Mouse (Mus musculus): Measurements from ENCODE around the gene Shisa8.
"Not testable (repeated sequence)": the region's sequence is repeated elsewhere in the genome, so short reads cannot be mapped to it uniquely, and the experiment has no call there.

Shisa8 gene

DNA sequence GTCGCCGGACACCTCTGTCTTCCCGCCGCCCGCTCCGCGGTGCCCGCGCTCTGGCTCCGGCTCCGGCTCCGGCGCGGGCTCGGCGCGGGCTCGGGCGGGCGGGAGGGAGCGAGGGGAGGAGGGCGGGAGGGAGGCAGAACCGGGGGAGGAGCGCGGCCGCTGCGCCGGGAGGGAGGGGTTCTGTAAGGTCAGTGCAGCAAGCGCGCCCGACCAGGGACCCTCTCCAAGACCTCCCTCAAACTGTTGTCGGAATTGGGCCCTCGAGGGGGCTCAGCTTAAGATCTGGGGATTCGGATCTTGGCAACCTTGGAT lies at the start of gene Shisa8:
Gene Shisa8 (minus strand): TSS at position 64 of the 312 bp plus-strand sequence.
- no peak for DNase-seq

DNA sequence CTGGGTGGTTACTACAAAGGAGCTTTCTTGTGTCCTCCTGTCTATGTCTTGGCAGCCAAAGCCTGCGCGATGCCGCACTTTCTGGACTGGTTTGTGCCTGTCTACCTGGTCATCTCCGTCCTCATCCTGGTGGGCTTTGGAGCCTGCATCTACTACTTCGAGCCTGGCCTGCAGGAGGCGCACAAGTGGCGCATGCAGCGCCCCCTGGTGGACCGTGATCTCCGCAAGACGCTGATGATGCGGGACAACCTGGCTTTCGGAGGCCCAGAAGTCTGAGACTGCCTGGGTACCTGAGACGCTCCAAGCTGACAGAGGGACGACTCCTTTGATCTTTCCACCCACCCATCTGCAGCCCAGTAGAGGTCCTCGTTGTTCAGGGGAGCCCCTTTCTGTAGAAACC lies 46.9 kb upstream of the Shisa8 start:
- DNase-seq, result peak; percentile 16 to 17

DNA sequence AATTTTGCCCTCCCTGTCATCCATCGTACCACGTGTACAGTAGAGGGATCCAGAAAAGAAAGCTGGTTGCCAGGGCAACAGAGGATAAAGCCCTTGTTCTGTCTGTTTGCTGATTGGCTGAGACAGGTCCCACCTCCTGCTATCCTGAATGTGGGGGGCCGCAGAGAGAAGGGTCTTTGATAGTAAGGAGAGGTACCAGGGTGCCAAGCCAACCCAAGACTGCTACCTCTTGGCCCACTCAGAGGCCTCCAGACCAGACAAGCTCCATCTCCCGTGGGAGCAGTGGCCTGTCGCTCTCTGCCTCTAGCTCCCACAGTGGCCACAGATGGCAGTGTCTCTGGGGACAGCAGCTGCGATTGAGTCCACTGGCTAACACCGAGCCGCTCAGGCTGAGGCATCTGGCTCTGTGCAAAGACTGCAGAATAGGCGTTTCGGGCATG lies 43.3 kb upstream of the Shisa8 start:
- DNase-seq, result no peak

DNA sequence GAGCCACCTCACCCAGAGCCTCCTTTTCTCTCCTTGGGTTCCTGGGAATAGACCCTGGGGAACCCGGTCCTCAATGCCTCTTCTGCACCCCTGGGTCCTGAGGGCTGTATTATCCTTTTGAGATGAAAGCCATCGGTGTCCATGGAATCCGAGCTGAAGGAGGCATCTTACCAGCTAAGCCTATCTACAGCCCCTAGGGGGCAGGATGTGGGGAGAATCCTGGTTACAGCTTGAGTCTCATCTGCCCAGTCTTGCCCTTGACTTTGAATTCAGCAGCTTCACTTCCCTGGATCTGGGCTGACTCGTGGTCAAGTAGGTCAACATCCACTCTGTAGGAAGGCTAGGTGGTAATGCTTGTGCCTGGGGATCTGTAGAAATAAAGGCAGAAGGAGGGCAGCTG lies 42.6 kb upstream of the Shisa8 start:
- DNase-seq, result no peak

DNA sequence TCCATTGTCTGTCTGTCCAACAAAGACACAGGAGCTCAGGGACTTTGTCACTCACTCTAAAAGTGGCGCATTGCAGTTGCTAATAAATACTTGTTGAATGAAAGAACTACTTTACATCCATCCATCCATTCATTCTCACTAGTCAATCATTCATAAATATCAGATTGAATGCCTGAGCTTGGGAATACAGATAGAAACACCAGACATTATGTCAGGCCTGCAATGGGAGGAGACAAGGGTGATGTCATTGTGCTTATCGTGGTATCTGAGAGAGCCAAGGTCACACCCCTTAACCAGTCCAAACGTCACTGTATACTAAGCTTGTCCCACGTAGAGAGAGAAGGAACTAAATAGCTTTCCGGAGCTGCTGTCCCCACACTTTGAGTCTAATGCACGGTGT lies 39.5 kb upstream of the Shisa8 start, which contains the start of gene 1500009C09Rik:
Gene 1500009C09Rik (plus strand): TSS at position 301 of the 400 bp plus-strand sequence.
- DNase-seq, result no peak

DNA sequence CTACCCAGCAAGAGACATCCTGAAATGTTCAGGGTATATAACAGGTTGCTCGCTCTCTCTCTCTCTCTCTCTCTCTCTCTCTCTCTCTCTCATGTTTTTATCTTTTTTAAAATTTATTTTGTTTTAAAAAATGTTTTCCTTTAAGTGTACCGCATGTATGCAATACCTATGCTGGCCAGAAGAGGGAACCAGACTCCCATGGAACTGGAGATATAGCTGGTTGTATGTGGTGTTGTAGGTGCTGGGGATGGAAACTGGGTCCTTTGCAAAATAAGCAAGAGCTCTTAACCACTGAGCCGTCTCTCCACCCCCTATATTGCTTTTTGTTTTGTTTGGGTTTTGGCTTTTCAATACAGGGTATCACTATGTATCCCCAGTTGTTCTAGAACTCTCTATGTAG lies 39.0 kb upstream of the Shisa8 start:
- no peak for DNase-seq

DNA sequence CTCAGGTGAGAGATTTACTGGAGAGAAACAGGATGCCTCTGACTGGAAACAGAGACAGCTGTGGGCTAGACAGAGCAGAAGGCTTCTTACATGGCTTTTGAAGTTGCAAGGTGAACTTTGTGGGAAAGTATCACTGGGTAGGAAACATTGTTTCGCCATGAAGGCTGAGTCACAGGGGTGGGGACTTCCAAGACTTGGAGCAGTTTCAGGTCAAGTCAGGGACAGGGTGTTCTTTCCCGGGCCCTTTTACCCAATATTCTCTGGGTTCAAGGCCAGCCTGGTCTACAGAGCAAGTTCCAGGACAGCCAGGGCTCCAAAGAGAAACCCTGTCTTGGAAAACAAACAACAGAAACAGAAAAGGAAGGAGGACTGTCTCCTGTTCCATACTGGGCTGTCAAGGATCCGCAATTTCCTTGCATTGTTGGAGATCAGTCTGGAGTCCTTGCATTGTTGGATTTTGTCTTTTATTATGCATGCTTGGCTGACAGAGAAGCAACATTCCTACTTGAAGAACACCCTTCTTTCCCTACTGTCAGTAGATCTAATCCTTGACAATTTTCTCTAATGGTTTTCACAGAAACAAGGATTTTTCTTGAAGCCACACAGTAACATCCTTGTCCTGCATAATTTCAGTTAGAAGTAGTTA lies 34.6 kb upstream of the Shisa8 start:
- no peak for DNase-seq

DNA sequence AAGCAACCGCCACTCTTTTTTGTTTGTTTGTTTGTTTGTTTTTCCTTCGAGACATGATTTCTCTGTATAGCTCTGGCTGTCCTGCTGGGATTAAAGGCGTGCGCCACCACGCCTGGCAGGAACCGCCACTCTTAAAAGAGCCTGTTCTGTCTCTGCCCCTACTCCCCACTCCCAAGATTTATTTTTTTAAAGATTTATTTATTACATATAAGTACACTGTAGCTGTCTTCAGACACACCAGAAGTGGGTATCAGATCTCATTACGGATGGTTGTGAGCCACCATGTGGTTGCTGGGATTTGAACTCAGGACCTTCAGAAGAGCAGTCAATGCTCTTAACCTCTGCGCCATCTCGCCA lies 32.2 kb upstream of the Shisa8 start:
- DNase-seq, result not testable (repeated sequence)

DNA sequence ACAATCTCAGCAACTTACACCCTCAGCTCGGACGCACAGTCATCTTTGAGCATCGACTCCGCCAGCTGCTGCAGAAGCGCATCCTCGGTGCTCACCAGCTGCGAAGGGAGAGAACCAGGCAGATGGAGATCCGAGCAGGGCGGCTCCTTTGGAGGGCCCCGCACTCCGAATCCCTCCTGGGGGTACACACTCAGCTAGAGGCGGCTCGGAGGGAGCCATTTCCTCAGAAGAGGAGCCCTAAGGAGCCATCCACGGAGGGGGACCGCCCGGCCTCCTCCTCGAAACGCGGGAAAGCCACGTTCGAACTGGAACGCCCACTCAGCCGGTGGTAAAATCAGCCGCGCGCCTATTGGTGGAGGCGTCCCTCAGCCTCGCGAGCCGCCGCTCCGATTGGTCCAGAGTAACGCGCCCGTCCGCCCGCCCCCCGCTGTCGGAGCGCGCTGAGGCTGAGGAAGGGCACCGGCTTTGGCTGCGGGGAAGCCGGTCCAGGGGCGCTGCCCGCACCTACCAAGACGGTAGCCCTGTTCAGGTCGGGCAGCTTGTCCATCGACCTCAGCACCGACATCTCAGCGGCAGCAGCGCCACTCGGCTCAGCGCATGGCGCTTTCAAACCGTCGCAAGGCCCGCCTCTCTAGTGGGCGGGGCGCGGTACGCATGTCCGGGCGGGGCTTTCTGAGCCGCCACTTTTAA lies 31.6 kb upstream of the Shisa8 start, which contains the start of gene Cenpm:
Gene Cenpm (minus strand): TSS at position 634 of the 690 bp plus-strand sequence.
- DNase-seq, result peak; percentile 90 to 91

DNA sequence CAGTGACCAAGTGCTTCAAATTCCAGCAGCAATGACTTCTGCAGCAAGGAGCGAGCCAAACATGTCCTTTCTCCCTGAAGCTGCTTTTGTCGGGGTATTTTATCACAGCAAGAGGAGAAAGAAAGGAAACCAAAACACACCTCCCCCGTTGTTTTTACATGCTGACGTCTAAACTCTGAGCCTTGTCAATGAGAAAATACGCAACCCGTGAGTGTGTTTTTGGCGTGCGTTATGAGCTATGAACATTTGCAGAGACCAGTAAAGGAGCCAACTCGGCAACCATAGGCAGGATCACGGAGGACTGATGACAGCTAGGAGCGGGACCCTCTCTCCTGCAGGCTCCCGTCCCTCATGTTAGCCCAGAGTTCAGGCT lies 31.1 kb upstream of the Shisa8 start:
- DNase-seq, result no peak

DNA sequence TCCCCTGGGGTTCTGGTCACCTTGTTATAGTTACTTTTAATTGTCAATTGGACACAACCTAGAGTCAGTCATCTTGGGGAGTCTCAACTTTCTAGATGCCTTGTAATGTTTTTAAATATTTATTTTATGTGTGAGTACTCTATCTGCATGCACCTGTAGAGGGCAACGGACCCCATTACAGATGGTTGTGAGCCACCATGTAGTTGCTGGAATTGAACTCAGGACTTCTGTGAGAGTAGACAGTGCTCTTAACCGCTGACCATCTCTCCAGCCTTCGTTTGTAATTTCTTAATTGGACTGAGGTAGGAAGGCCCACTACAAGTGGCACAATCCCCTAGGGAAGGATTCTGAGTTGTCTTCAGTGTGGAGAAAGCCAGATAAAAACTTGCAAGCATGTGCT lies 30.7 kb upstream of the Shisa8 start:
- DNase-seq, result no peak

DNA sequence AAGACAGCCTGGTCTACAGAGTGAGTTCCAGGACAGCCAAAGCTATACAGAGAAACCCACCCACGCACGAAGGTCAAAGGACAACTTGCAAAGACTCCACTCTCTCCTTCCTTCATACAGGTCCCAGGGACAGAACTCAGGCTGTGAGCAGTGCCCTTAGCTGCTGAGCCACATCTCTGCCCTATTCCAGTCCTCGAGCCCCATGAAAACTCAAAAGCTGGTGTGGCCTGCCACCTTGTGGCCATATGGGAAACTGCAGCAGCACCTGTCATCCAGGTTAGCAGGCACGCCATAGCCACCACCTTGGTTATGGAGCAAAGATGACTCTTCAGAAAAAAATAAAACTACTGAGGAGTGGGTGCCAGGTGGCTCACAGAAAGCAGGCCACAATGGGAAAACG lies 23.9 kb upstream of the Shisa8 start:
- peak; percentile 80 for DNase-seq

DNA sequence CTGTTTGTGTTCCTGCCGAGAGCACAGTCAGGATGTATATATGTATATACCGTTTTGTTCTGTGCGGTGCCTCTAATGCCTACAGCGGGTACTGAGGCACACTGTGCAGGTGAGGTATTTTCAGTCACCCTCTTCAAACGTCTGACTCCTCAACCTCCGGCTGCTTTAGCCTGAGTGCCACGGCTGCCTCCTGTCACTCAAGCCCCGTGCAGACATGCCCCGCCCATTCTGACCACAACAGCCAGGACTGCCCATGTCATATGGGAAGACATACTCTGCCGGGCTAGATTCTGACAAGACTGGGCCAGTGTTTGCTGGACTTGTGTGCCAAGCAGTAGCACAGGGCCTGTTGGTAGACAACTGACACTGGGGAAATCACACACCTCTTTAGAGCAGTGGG lies 23.0 kb upstream of the Shisa8 start:
- no peak for DNase-seq

DNA sequence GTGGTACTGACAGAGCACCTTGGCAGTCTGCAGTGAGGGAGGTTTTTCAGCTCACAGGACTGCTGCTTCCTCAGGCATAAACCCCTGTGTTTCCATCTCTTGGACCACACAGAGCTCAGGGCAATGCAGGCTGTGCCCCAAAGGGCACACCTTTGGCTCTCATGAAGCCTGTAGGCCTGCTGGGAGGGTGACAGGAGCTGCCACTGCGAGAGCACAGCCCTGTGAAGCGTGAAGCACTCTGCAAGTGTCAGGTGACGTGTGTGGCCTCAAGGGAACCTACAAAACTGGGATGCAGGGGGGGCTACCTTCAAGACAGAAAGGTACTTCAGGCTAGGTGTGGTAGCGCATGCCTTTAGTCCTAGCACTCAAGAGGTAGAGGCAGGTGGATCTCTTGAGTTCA lies 20.0 kb upstream of the Shisa8 start:
- DNase-seq, result no peak

DNA sequence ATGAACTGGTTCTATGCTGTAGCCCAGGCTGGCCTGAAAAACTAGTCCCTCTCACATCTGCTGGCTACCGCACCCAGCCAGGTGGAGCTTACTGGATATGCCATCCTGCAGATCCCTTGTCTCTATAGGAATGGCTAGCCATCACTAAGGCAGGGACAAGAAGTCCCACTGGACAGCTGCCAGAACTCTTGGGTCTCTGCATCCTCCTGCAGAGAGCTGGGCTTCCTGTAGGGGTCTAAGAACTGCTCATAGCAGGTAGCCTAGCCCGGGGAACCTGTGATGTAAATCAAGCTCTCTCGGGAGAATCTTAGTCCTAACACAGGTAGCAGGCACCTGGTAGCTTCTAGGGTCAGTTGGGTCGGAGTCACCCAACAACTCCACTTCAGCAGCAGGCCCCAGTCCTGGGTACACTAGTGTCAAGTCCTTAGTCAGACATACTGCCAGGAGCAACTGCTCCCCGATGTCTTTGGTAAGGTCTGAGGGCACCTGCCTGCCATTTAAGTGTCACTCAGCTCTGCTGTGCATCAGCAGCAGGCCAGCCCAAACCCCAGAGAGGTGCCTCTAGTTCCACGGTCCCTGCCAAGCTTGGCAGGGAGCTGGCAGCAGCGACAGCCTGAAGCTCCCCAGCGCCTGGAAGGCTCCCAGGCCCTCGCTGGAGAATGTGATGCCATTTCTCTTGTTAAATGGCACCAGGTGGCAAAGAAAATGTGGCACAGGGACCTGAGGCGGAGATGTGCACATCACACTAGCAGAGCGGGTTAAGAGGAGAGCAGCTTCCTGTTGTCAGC lies 19.2 kb upstream of the Shisa8 start:
- no peak for DNase-seq

DNA sequence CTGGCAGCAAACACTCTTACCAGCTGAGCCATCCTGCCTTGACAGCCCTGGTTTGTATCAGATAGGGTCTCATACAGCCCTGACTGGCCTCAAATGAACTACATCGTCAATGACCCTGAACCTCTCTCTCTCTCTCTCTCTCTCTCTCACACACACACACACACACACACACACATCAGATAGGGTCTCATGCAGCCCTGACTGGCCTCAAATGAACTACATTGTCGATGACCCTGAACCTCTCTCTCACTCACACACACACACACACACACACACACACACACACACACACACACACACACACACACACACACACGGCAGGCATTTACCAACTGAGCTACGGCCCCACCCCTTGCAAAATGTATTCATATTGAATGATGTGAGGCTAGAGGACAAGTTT lies 18.5 kb upstream of the Shisa8 start:
- no peak for DNase-seq

DNA sequence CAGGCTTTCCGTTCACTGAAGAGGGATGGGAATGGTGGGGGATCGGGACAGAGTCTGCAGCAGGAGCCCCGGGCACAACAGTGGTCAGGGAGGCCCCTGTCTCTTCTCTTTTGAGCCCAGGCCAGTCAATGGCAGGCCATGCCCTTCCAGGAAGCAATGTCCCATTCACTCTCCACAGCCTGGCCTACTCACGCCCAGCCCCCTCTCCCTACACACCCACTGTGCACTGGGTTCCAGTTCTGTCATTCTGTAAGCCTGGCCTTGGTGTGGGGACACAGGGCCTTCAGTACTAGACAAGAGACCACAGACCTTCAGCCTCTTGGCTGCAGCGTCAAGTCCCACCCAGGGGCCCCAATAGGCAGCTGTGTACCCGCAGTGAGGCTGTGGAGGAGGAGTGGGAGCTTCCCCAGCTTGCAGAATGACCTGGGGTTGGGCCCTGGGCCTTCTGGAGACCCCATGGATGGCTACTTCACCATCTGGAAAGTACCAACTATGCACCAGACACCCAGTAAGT lies 17.5 kb upstream of the Shisa8 start:
- DNase-seq, result no peak

DNA sequence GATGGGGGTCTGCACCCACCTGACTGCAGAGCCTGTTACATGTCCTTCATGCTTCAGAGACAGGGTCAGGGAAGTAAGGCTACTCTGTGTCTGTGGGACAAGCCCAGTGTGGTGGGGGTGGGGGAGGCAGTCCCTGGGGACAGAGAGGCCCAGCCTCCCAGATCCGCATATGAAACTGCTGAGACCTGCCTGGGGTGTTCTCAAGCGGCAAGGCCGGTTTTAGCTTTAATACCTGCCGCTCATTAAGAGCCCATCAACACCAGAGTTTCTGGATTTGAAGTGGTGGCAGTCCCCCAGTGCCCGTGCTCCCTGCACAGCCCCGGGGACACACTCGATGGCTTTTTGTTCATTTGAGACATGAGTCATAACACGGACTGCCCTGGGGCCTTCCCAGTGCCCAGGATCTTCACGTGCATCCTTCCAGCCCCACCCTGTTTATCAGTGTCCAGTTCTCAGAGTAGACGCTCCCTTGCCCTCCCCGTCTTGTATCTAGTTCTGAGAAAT lies 17.0 kb upstream of the Shisa8 start:
- no peak for DNase-seq

DNA sequence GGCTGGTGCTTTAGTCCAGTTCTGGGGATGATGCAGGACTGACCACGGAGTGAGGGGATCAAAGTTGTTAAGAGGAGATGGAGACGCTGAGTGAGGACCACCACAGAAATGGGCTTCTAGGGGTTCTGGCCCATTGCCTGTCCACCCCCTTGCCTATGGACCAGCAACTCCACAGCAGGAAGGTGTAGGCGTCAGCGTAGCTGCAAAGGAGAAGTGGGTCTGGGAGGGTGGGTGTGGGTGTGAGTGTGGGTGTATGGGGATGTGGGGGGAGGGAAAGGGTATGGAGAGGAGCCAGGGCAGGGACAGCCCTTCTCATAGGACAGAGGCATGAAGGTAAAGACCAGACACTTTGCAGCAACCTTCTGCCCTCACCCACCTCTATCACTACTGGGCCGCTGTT lies 13.2 kb upstream of the Shisa8 start:
- DNase-seq, result no peak

DNA sequence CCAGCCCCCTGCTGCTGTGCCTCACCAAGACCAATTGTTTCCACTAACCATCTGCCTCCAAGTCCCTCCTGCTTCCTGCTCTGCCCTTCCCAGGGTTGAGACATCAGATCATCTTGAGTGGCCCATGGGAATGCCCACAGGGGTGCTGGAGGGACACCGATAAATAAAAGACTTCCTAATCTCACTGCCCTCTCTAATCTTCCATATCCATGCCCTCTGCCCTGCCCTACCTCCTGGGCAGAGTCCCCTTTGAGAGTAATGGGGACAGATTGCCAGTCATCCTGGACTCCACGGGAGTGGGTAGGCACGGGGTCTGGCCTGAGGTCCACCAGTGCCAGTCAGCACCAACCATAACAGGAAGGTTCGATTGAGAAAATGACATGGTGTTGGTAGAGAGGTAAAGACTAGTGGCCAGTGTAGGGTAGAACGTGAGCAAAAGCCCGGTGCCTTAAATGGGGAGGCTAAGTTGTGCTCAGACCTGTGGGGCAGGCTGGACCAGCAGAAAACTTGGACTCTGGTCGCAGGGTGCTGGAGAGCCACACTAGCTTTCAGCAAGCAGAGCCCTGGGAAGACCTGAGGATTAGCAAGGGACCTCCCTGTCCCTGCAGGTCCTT lies 12.1 kb upstream of the Shisa8 start:
- DNase-seq, result no peak

DNA sequence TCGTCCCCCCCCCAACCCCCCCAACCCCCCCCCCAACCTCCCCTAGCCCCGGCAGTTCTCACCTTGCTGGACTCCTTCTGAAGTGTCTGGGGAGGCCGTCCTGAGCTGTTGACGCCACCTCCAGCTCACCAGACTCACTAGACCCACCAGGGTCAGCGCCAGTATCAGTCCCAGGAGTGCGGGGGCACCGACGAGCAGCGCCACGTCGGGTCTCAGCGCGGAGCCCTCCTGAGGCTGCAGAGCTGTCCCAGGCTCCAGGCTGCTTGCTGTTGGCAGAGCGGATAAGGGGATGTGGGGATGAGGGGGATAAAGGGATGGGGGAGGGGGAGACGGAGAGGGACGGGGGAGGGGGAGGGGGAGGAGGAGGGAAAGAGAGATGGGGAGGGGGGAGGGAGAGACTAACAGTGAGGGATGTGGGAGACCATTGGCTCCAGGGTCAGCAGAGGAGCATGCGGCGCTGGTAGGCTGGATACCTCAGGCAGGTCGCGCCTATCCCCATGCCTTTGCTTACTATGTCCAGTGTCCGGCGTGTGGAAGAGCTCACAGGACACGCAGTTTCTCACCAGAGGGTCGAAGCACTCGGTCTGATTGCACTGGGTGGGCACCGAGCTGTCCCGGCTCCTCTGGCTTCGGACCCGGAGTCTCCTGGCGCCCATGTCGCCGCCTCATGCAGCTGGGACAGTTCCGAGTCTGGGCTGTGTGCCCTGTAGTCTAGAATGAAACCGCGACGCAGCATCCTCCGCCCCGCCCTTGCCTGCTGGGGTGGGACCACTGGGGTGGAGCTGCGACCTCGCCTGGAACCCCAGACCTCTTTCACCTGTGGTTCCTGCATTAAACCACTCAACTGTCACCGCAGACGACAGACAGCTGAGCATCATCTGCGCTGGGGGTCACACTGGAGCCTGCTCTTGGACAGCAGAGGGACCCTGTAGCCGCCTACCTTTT lies 11.3 kb upstream of the Shisa8 start, which contains the start of gene Tnfrsf13c:
Gene Tnfrsf13c (minus strand): TSS at position 713 of the 945 bp plus-strand sequence.
- peak in 1 of 2 experiments; percentile 53 for DNase-seq

DNA sequence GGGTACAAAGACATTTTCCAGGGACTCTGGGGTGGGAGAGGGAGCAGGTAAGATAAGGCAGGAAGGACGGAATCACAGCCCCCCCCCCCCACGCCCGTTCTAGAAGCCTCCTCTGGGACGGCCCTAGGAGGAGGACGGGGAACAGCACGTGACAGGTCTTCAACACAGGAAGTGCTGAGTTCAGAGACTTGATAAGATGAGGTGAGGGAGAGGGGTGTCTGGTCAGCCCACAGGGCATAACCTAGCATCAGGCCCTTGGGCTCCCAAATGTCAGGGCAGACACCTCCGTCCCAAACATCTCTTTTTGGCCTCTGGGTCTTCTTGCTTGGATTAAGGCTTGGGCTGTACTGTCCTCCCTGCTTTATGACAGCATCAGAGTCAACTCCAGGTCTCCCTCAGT lies 10.6 kb upstream of the Shisa8 start:
- DNase-seq, result no peak

All from lung, adult 18-20 months (tissue).